Mouse (Mus musculus) brown adipose tissue, adult 24 weeks (tissue): ENCODE results near the gene Pdzd2. TPM values are rescaled to one million over a fixed set of nuclear protein-coding genes. Genes with fewer than 3 reads are reported as not detected.

Source experiments
- H3K27ac ChIP-seq: fragments of 200-500 bp; replicated peaks from 2 replicates; pipeline ENCODE4 v1.5.1; 2012; ENCODE audit warnings: low read depth, mild to moderate bottlenecking, low read length
- H3K4me1 ChIP-seq: fragments of 200-500 bp; 2 replicates; pipeline ENCODE4 v1.6.1; 2012; ENCODE audit warnings: low read length, mixed read lengths; ENCODE audit not compliant: control insufficient read depth, insufficient read depth, insufficient read length
- H3K4me3 ChIP-seq: fragments of 200-500 bp; 2 replicates; pipeline ENCODE4 v1.5.1; 2012; ENCODE audit warnings: low read depth, mild to moderate bottlenecking, low read length, moderate library complexity; ENCODE audit not compliant: insufficient read depth
- polyA plus RNA-seq: library from polyadenylated mRNA; stranded (reverse); fragments of >200 nt; gene quantifications from 2 replicates; pipeline ENCODE4 v1.2.4, GENCODE M21; 2012; ENCODE audit not compliant: missing spikeins, insufficient read depth, insufficient read length

Gene Pdzd2
- polyA plus RNA-seq, 1 experiment, result 23.7 TPM

GRCm38 (mm10) chr15:12573621-12574020 is 166.1 kb downstream of the Pdzd2 start:
- Histone ChIP-seq H3K4me1 (peaks cover 4% of the 10 kb centered on the region; the same call in 1 of the 2 replicates), H3K4me3 (no peak overlapping the region), H3K27ac (no peak overlapping the region)

- H3K27ac ChIP-seq, result no peak overlapping the region
- peaks cover 18% of the 10 kb centered on the region for H3K4me1 ChIP-seq
Measured at GRCm38 (mm10) chr15:12571168-12571567, 168.6 kb downstream of the Pdzd2 start.

DNA sequence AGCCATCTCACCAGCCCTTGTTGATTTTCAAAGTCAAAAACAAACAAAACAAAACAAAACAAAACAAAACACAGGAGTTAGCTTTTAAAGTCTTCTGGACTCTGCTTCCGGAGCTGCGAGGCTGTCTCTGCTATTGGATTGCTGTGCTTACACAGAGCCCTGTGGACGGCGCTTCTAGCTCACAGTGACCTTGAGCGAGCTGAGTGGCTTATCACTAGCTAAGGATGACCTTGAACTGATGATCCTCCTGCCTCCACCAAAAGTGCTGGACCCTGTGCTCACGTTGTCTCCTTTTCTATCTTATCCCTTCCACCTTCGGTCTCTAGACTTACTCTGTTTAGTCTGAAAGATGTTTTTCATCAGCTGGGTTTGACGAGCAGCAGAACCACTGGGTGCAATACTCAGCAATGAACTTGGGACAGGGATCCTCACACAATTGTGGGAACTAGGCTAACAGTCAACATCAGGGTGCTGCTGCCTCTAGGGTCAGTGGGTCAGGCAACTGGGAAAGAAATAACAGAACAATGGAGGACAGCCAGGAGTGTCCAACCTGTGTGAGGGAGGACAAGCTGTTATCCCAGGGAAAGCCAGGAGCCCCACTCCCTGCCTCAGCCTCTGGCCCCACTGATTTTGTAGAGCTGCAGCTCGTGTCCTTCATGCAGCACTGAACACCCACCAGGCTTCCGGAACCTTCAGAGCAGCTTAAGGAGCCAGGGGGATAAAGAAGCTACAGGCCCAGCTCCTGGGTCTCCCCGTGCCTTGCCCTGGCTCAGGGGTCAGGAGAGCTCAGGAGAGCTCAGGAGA is 172.9 kb downstream of the Pdzd2 start:
- H3K4me3 ChIP-seq, result no peak overlapping the region
- peaks cover 25% of the 10 kb centered on the region for H3K4me1 ChIP-seq
- peak overlapping the region; percentile 75 for H3K27ac ChIP-seq

More at GRCm38 (mm10) chr15:12571168-12571567, 168.6 kb downstream of the Pdzd2 start:
- no peak overlapping the region for H3K4me3 ChIP-seq

DNA sequence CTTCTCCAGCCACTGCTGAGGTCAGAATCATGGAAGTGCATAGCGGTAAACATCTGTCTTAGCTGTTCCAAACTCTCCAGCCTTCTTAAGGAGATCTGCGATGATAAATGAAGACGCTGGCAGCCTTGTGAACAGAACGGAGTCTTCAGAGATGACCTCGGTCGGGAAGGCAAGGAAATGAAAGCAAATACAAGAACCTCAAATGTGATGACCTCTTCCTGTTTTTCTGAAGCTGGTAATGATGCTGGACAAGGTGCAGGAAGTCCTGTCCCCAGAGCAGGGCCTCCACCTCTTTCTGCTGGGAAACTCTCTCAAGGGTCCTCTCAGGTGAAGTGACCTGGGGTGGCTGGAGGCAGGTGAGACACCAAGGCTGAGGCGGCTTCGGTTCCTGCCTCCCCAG is 174.4 kb downstream of the Pdzd2 start:
- Histone ChIP-seq H3K4me3 (peak overlapping the region; percentile 12; the same call in 1 of the 2 replicates), H3K27ac (peak overlapping the region; percentile 84), H3K4me1 (peaks cover 24% of the 10 kb centered on the region)

DNA sequence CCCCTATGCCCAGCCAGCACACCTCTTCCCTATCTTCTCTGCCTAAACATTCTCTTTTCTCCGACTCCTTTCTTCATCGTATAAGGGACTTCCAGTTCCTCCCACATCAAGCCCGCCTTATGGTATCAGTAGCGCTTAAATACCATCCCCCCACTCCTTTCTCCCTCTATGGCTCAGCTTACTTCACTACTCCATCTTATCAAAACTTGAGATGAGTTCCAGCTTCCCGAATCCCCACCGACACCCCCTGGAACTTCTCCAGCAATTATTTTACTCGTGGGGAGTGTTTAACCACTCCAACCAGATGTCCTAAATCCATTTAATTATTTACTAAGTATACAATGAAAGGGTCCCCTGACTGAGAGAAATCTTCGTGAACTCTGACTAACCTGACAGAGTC is 179.2 kb downstream of the Pdzd2 start:
- Histone ChIP-seq H3K4me1 (peaks cover 14% of the 10 kb centered on the region; the same call in 1 of the 2 replicates), H3K4me3 (no peak overlapping the region), H3K27ac (no peak overlapping the region)

GRCm38 (mm10) chr15:12557663-12558436 is 181.9 kb downstream of the Pdzd2 start:
- no peak overlapping the region for H3K4me3 ChIP-seq
- H3K4me1 ChIP-seq, result peaks cover 15% of the 10 kb centered on the region; the same call in 1 of the 2 replicates
- H3K27ac ChIP-seq, result peak overlapping the region; percentile 26; the same call in 1 of the 2 replicates

- Histone ChIP-seq H3K4me3 (no peak overlapping the region), H3K4me1 (peaks cover 16% of the 10 kb centered on the region; the same call in 1 of the 2 replicates), H3K27ac (peak overlapping the region; percentile 49; the same call in 1 of the 2 replicates)
Measured at GRCm38 (mm10) chr15:12553211-12553610, 186.5 kb downstream of the Pdzd2 start.

GRCm38 (mm10) chr15:12550919-12551318 is 188.8 kb downstream of the Pdzd2 start:
- peaks cover 22% of the 10 kb centered on the region for H3K4me1 ChIP-seq
- H3K27ac ChIP-seq, result peak overlapping the region; percentile 66; the same call in 1 of the 2 replicates
- peak overlapping the region; percentile 79; the same call in 1 of the 2 replicates for H3K4me3 ChIP-seq

DNA sequence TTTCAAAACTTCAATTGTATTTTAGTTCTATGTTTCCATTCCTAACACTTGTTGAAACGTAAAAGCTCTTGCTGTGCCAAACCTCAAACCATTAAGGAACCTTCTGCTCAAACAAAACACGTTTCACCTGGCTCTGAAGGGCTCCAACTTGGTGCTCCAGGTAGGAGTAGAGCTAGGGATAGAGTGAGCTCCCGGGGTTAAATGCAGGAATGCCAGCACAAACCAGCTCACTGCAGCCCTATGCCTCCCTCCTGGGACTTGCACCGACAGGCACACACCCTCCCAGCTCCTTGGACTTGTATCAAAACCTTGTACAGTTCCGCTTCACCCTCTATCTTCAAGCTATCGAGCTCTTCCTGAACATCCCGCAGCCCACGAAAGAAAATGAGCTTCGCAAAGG is 189.3 kb downstream of the Pdzd2 start:
- peak overlapping the region; percentile 66 for H3K27ac ChIP-seq
- peaks cover 25% of the 10 kb centered on the region for H3K4me1 ChIP-seq
- peak overlapping the region; percentile 79 for H3K4me3 ChIP-seq

GRCm38 (mm10) chr15:12549919-12550305 is 189.8 kb downstream of the Pdzd2 start:
- peak overlapping the region; percentile 96 for H3K27ac ChIP-seq
- H3K4me3 ChIP-seq, result peak overlapping the region; percentile 79
- peaks cover 30% of the 10 kb centered on the region for H3K4me1 ChIP-seq

DNA sequence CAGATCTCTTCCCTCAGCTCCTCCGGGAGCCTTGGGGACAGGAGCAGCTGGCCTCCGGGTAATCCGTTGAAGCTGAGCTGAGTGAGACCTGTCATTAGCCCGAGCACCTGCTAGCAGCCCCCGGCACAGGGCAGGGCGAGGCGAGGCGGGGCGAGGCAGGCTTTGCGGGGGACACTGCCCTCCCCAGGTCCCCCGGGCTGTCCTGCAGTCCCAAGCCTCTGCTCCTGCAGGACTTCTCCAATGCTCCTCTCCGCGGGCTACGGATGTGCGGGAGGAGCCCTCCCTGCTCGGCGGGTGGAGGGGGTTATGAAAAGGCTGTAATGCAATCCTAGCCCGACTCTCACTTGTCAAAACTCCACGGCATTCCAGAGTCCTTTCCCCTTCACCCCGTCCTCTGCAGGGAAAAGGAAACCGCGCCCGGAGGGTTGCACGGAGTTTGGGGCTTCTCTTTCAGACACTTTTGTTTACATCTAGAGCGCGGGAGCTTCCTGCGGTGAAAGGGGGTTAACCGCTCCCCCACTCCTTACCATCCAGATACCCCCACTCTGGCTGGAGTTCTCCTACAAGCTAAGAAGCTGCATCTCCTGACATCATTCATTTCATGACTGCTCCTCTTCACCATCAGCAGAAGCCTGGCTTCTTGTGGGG is 190.3 kb downstream of the Pdzd2 start:
- Histone ChIP-seq H3K4me3 (peak overlapping the region; percentile 79), H3K27ac (peak overlapping the region; percentile 96), H3K4me1 (peaks cover 35% of the 10 kb centered on the region)

DNA sequence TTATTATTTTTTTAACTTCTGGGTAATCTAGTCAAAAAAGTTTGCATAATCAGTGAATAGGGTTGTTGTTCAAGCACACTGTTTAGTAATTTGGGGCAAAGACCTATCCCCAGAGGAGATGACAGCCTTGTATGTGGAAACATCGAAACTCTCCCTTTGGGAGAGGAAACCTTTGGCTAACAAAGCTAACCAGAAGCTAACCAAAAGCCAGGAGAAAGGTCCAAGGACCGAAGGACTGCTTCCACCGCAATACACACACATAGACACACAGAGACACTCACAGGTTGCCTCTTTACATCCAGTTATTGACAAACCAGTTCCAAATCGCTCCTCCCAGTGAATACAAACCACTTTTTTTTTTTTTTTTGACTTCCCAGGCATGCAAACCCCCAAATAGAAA is 191.0 kb downstream of the Pdzd2 start:
- peaks cover 35% of the 10 kb centered on the region for H3K4me1 ChIP-seq
- H3K4me3 ChIP-seq, result peak overlapping the region; percentile 79
- peak overlapping the region; percentile 96 for H3K27ac ChIP-seq

- Histone ChIP-seq H3K4me1 (peaks cover 37% of the 10 kb centered on the region), H3K27ac (peak overlapping the region; percentile 79), H3K4me3 (peak overlapping the region; percentile 47)
Measured at GRCm38 (mm10) chr15:12547640-12548405, 191.9 kb downstream of the Pdzd2 start.

- H3K4me1 ChIP-seq, result peaks cover 38% of the 10 kb centered on the region
- H3K4me3 ChIP-seq, result peak overlapping the region; percentile 47
- H3K27ac ChIP-seq, result peak overlapping the region; percentile 71
Measured at GRCm38 (mm10) chr15:12546781-12547180, 192.9 kb downstream of the Pdzd2 start.
